Mouse (Mus musculus): Measurements from ENCODE around the gene Mylpf.

DNA sequence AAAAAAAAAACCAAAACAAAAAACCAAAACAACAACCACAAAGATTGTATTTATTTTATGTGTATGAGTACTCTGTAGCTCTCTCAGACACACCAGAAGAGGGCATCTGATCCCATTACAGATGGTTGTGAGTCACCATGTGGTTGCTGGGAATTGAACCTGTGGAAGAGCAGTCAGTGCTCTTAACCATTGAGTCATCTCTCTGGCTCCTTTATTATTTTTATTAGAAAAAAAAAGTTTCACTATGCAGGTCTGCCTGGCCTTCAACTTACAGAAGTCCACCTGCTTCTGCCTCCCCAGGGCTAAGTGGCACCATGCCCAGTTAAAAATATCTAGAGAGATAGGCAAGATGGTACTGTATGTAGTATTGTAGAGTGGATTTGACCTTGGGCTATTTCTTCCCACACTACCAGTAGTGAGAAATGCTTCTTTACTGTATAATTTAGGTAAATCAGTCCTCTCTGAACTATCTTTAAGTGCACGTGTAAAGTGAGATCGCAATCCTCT lies 34.7 kb downstream of the Mylpf start:
- no peak for TF ChIP-seq MAX (IDR thresholded peaks at IDR 0.05)
- TF ChIP-seq CTCF (IDR thresholded peaks at IDR 0.05; ENCODE audit: control insufficient read depth, insufficient read depth, insufficient read length) = no peak
- no peak for TF ChIP-seq MYOD1 (IDR thresholded peaks at IDR 0.05; ENCODE audit: control insufficient read depth, insufficient read length, low read depth)
- TF ChIP-seq USF1 (IDR thresholded peaks at IDR 0.05; ENCODE audit: low read depth) = no peak
- TF ChIP-seq MYOG (IDR thresholded peaks at IDR 0.05; ENCODE audit: control insufficient read depth, extremely low read depth, insufficient read length) = no peak
- TF ChIP-seq CEBPB (IDR thresholded peaks at IDR 0.05; ENCODE audit: low read depth) = no peak
- TF ChIP-seq FOSL1 (IDR thresholded peaks at IDR 0.05; ENCODE audit: insufficient read depth, low read length, poor library complexity, severe bottlenecking) = no peak

All from C2C12 (cell line).